Mouse (Mus musculus) layer of hippocampus, postnatal 10 days (tissue): ENCODE data around the gene Gm12695. TPM values are rescaled to one million over a fixed set of nuclear protein-coding genes. Genes with fewer than 3 reads are reported as not detected.
A peak's percentile ranks its signal among the peaks of the same experiment; 100 is the strongest.

Experiments
- DNase-seq, 2 experiments: peaks; one replicate each; pipeline ENCODE4 v3.0.0; 2021; ENCODE audit warnings: low spot score in 2 of 2
- total RNA-seq, 2 experiments: library from RNA; stranded (reverse); gene quantifications; 2 replicates each; pipeline ENCODE4 v1.2.3; 2021

Gene Gm12695
- total RNA-seq, 2 experiments from 2014 or later: not detected

GRCm38 (mm10) chr4:96698218-96698561 lies 86.8 kb downstream of the Gm12695 start:
- DNase-seq: no peak

DNA sequence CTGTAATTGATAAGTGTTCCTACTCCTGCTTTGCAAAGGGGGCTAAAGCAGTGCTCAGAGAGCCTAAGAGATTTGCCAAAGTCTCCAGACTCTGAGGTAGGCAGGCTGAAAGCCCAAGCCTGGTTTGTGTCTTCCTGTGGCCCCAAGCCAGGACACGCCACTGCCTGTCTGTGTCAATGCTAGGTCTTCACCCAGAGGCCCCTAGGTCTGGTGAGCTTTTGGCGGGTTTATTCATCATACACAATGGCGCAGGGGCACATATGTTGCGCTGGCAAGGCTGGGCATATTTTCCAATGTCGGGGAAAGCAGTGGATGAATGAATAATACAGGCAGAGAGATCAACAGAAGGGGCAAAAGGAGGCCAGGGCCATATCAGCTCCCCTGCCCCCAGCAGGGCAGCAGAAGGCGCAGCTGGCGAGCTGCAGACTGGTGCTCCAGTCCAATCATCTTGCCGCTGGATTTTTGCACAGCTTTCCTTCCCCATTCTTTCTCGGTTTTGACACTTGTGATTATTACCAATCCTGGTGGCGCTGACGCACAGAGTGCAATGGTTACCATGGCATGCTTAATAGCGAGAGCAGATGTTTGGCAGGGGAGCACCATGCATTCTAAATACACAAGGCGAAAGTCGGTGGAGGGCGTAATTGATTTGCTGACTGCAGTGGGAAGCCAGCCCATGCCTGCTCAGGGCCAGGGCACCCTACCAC lies 87.3 kb downstream of the Gm12695 start:
- DNase-seq: peak; percentile 41 to 44

DNA sequence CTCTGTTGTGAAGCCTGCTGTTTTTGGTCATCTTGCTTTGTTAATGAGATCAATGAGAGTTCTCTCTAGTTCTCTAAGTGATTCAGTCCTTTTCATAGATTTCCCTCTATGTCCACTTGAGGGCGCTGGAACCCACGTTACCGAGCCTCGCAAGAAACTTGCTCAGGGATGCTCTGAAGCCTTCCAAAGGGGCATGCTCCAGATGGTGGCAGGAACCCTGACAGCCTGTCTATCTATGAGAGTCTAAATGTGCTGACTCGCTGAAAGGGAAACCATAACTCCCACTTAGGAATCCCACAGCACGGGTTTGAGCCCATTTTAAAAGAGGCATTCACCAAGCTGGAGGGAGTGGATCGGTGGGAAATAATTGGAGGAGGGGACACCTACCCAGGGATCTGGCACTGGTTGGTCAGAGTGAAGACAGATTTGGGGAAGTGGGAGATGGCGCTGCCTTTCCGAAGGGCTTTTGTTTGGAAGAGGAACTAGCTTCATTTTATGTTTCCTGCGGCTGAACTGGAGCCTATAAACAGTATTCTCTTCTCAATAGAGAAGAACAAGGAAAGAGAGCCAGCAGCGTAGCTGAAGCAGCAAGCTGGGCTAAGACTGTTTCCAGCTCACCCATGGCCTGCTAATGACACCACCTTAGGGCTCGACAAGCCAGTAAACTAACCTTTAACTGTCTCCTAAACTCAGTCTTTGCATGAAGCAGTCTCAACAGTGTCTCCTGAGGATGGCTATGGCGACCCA lies 88.2 kb downstream of the Gm12695 start:
- DNase-seq: peak; percentile 78 to 86

- DNase-seq: no peak
Observed at GRCm38 (mm10) chr4:96687358-96687803, 97.6 kb downstream of the Gm12695 start.

DNA sequence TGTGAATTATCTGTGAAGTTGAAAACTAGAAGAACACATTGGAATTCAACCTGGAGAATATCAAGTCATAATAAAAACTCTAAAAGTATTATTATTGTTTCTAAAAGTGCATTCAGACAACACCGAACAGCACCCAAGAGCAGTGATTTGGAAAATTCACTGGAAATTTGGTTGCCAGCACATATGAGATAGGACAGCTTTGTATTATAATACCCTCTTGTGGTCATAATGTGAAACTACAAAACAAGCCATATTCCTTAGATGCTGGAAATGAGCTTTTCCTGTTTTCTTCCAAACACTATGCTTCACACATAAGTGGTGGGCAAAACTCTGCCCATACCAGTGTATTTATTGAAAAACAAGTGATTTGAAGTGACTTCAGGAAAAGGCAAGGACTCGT lies 101.5 kb downstream of the Gm12695 start:
- no peak for DNase-seq

DNA sequence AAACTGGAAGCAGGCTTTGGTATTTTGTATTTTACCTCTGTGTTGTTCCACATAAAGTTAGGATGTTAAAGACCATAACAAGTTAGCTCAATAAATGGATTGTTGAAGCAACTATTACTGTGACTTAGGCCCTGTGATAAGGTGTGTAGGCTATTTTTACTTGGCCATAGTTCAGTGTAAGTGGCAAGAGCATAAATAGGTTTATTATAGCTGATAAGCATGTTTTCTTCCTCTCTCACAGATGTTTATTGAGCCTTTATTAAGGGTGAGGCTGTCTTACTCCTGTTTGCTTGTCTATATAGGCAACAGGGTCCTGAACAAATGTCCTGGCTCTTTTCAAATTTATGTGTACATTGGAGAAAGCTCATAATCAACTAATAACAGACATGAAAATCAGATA lies 104.0 kb downstream of the Gm12695 start:
- no peak for DNase-seq

- peak; percentile 62 to 69 for DNase-seq
Observed at GRCm38 (mm10) chr4:96680233-96680632, 104.8 kb downstream of the Gm12695 start.

Other genes starting within 250 kb of the Gm12695 start
- 10 to 100 TPM; 11.8 to 13.0 TPM for gene Cyp2j6, start 231.5 kb downstream of the Gm12695 start, total RNA-seq
- gene Cyp2j9, start 193.6 kb downstream of the Gm12695 start, total RNA-seq: 10 to 100 TPM; 10.5 to 11.4 TPM
- not detected for gene Cyp2j5, start 121.0 kb downstream of the Gm12695 start, total RNA-seq